ENCODE assay signal across 12 mouse cellular contexts in genomic region chr3:123162289-123163191, GRCm38 (mm10).
A peak's percentile ranks its signal among the peaks of the same experiment; 100 is the strongest.
DNase-seq lines count a peak whose midpoint lies in the region; ATAC-seq and TF ChIP-seq lines count a peak whose summit lies in the region.
"Had no signal": no experiment of that assay in that cellular context is flagged by ENCODE, and none has a peak within 500 bp of the region (broad histone marks: within the 10 kb centered on the region; RNA-seq: fewer than 3 reads in every experiment).

No protein-coding gene starts in this region.

- H3K9ac ChIP-seq in forebrain, embryonic 14.5 days (ENCODE audit: low read length) = no peak overlapping the region
- H3K9ac ChIP-seq in hindbrain, embryonic 12.5 days = no peak overlapping the region
- no peak overlapping the region for H3K9ac ChIP-seq in hindbrain, embryonic 13.5 days
- no peak overlapping the region; the same call in 1 of the 2 replicates for H3K9ac ChIP-seq in heart, postnatal 0 days (replicated peaks; ENCODE audit: low read depth, low read length)
- no peak overlapping the region for H3K9ac ChIP-seq in neural tube, embryonic 13.5 days
- H3K9ac ChIP-seq: liver, embryonic 15.5 days had no signal

- no peak overlapping the region for H3K4me3 ChIP-seq in forebrain, embryonic 10.5 days
- H3K4me3 ChIP-seq in forebrain, embryonic 14.5 days (ENCODE audit: low read depth, low read length) = no peak overlapping the region
- no peak overlapping the region for H3K4me3 ChIP-seq in hindbrain, embryonic 12.5 days
- H3K4me3 ChIP-seq in hindbrain, embryonic 13.5 days = no peak overlapping the region
- no peak overlapping the region for H3K4me3 ChIP-seq in heart, postnatal 0 days (ENCODE audit: low read depth, low read length)
- H3K4me3 ChIP-seq in neural tube, embryonic 13.5 days = no peak overlapping the region
- H3K4me3 ChIP-seq: liver, embryonic 15.5 days had no signal

- peaks cover 26% of the 10 kb centered on the region for H3K4me1 ChIP-seq in forebrain, embryonic 10.5 days
- no peaks in the 10 kb centered on the region for H3K4me1 ChIP-seq in forebrain, embryonic 14.5 days (ENCODE audit: control insufficient read depth, insufficient read depth, low read length)
- H3K4me1 ChIP-seq in hindbrain, embryonic 12.5 days = peaks cover 3% of the 10 kb centered on the region; the same call in 1 of the 2 replicates
- H3K4me1 ChIP-seq in hindbrain, embryonic 13.5 days (replicated peaks) = peaks cover 10% of the 10 kb centered on the region
- H3K4me1 ChIP-seq in heart, postnatal 0 days (ENCODE audit: control insufficient read depth, insufficient read depth) = peaks cover 24% of the 10 kb centered on the region
- H3K4me1 ChIP-seq in neural tube, embryonic 13.5 days (replicated peaks) = peaks cover 18% of the 10 kb centered on the region
- H3K4me1 ChIP-seq: liver, embryonic 15.5 days had no signal

- no peaks in the 10 kb centered on the region for H3K27me3 ChIP-seq in forebrain, embryonic 10.5 days (ENCODE audit: poor library complexity, severe bottlenecking)
- no peaks in the 10 kb centered on the region for H3K27me3 ChIP-seq in forebrain, embryonic 14.5 days (replicated peaks; ENCODE audit: control insufficient read depth, insufficient read depth, low read length)
- H3K27me3 ChIP-seq in hindbrain, embryonic 12.5 days = no peaks in the 10 kb centered on the region
- no peaks in the 10 kb centered on the region for H3K27me3 ChIP-seq in hindbrain, embryonic 13.5 days
- no peaks in the 10 kb centered on the region for H3K27me3 ChIP-seq in heart, postnatal 0 days (ENCODE audit: control insufficient read depth, insufficient read depth, low read length)
- 0 out of 2 replicates have a peak, but pooled peaks cover 7% of the 10 kb centered on the region for H3K27me3 ChIP-seq in neural tube, embryonic 13.5 days
- H3K27me3 ChIP-seq: liver, embryonic 15.5 days had no signal

- TF ChIP-seq CTCF in heart, postnatal 0 days (IDR thresholded peaks at IDR 0.05; ENCODE audit: low read depth) = no peak

- WGBS in forebrain, embryonic 10.5 days = 49% methylated on average over 6 of the region's 6 CpGs
- 45% methylated on average over 6 of the region's 6 CpGs for WGBS in forebrain, embryonic 14.5 days
- WGBS in hindbrain, embryonic 12.5 days = 42% methylated on average over 6 of the region's 6 CpGs
- 49% methylated on average over 6 of the region's 6 CpGs for WGBS in hindbrain, embryonic 13.5 days
- WGBS in heart, postnatal 0 days = 36% methylated on average over 6 of the region's 6 CpGs
- 32% methylated on average over 6 of the region's 6 CpGs for WGBS in neural tube, embryonic 13.5 days

- no peak for TF ChIP-seq EP300 in heart, postnatal 0 days (IDR thresholded peaks at IDR 0.05; ENCODE audit: low read depth)

- no peaks in the 10 kb centered on the region for H3K9me3 ChIP-seq in forebrain, embryonic 10.5 days
- no peaks in the 10 kb centered on the region for H3K9me3 ChIP-seq in forebrain, embryonic 14.5 days (replicated peaks; ENCODE audit: control insufficient read depth, low read length)
- H3K9me3 ChIP-seq in hindbrain, embryonic 12.5 days (replicated peaks) = no peaks in the 10 kb centered on the region
- H3K9me3 ChIP-seq in hindbrain, embryonic 13.5 days = no peaks in the 10 kb centered on the region
- no peaks in the 10 kb centered on the region for H3K9me3 ChIP-seq in heart, postnatal 0 days (replicated peaks; ENCODE audit: control insufficient read depth, low read length)
- no peaks in the 10 kb centered on the region for H3K9me3 ChIP-seq in neural tube, embryonic 13.5 days
- H3K9me3 ChIP-seq: liver, embryonic 15.5 days had no signal

- H3K36me3 ChIP-seq in forebrain, embryonic 10.5 days (replicated peaks) = no peaks in the 10 kb centered on the region
- H3K36me3 ChIP-seq in forebrain, embryonic 14.5 days (ENCODE audit: control insufficient read depth, insufficient read depth, low read length) = no peaks in the 10 kb centered on the region
- no peaks in the 10 kb centered on the region for H3K36me3 ChIP-seq in hindbrain, embryonic 12.5 days
- H3K36me3 ChIP-seq in hindbrain, embryonic 13.5 days = no peaks in the 10 kb centered on the region
- H3K36me3 ChIP-seq in heart, postnatal 0 days (replicated peaks; ENCODE audit: control insufficient read depth, insufficient read depth, low read length) = no peaks in the 10 kb centered on the region
- H3K36me3 ChIP-seq in neural tube, embryonic 13.5 days = no peaks in the 10 kb centered on the region
- H3K36me3 ChIP-seq: liver, embryonic 15.5 days had no signal

- no peak for DNase-seq in forebrain, embryonic 10.5 days (ENCODE audit: extremely low spot score, low spot score)
- DNase-seq in forebrain, embryonic 14.5 days (ENCODE audit: low spot score) = no peak
- no peak for DNase-seq in heart, postnatal 0 days (ENCODE audit: low spot score)
- DNase-seq in cerebellum, adult 11-12 months = no peak
- DNase-seq in cerebellum, postnatal 4 days (ENCODE audit: low spot score in 2 of 2) = no peak
- DNase-seq: cerebellum, adult 9-11 months; retina, postnatal 1 day; thymus, adult 2 months had no signal

- no peak for ATAC-seq in forebrain, embryonic 14.5 days
- ATAC-seq in hindbrain, embryonic 12.5 days (ENCODE audit: low FRiP score) = no peak
- ATAC-seq in hindbrain, embryonic 13.5 days (ENCODE audit: low FRiP score) = no peak
- no peak for ATAC-seq in heart, postnatal 0 days (ENCODE audit: insufficient read depth, low read depth)
- ATAC-seq in neural tube, embryonic 13.5 days (ENCODE audit: low read depth) = peak; percentile 22; the same call in 1 of the 2 replicates

- peak overlapping the region; percentile 64 for H3K27ac ChIP-seq in forebrain, embryonic 10.5 days
- H3K27ac ChIP-seq in forebrain, embryonic 14.5 days (ENCODE audit: low read depth, low read length) = no peak overlapping the region
- H3K27ac ChIP-seq in hindbrain, embryonic 12.5 days = 0 out of 2 replicates have a peak overlapping the region, but pooled peaks have one; percentile 24
- H3K27ac ChIP-seq in hindbrain, embryonic 13.5 days = no peak overlapping the region
- H3K27ac ChIP-seq in heart, postnatal 0 days (ENCODE audit: low read depth) = peak overlapping the region; percentile 50
- peak overlapping the region; percentile 33; the same call in 1 of the 2 replicates for H3K27ac ChIP-seq in neural tube, embryonic 13.5 days (replicated peaks)
- H3K27ac ChIP-seq: liver, embryonic 15.5 days had no signal

- H3K4me2 ChIP-seq in forebrain, embryonic 14.5 days (ENCODE audit: low read length) = no peak overlapping the region
- no peak overlapping the region for H3K4me2 ChIP-seq in hindbrain, embryonic 12.5 days (replicated peaks)
- H3K4me2 ChIP-seq in hindbrain, embryonic 13.5 days = no peak overlapping the region
- no peak overlapping the region for H3K4me2 ChIP-seq in heart, postnatal 0 days (ENCODE audit: low read depth, low read length)
- H3K4me2 ChIP-seq in neural tube, embryonic 13.5 days = no peak overlapping the region
- H3K4me2 ChIP-seq: liver, embryonic 15.5 days had no signal

Comparison
In these comparisons a context has a peak if more than half of its experiments do, and no peak if none do; other contexts are left out.
1. H3K27ac ChIP-seq: peak in forebrain, embryonic 10.5 days (single experiment), hindbrain, embryonic 12.5 days (single experiment), heart, postnatal 0 days (single experiment) and neural tube, embryonic 13.5 days (single experiment); none in forebrain, embryonic 14.5 days (single experiment) and hindbrain, embryonic 13.5 days (single experiment).